Mouse (Mus musculus): ENCODE results near the gene Cyb561.

GRCm38 (mm10) chr11:105920098-105920785 lies 32.9 kb downstream of the Cyb561 start:
- TF ChIP-seq MXI1 (IDR thresholded peaks at IDR 0.05; ENCODE audit: low read depth, low read length) (no peak), USF2 (IDR thresholded peaks at IDR 0.05; ENCODE audit: borderline replicate concordance in 1 of 2, insufficient read depth in 1 of 2, low read depth in 1 of 2, low read length in 2 of 2) (0 out of 4 replicates have a peak, but pooled peaks of 1 of the 2 experiments have one; percentile 9), GATA1 (IDR thresholded peaks at IDR 0.05; ENCODE audit: low read depth, low read length) (no peak)
